Mouse (Mus musculus): Measurements from ENCODE around the gene Kif23. TPM values are rescaled to one million over a fixed set of nuclear protein-coding genes. Genes with fewer than 3 reads are reported as not detected.

Kif23 gene
- polyA plus RNA-seq, 1 experiment from 2014 or later, result 106 TPM

- WGBS, result 90% methylated on average over 13 of the region's 13 CpGs
- H3K4me3 ChIP-seq (ENCODE audit: low read depth, low read length), result no peak overlapping the region
- no peak for ATAC-seq (ENCODE audit: insufficient read depth, low FRiP score, low TSS enrichment)
Measured at GRCm38 (mm10) chr9:61977258-61977945, 30.8 kb upstream of the Kif23 start.

GRCm38 (mm10) chr9:61972031-61972430 lies 25.5 kb upstream of the Kif23 start:
- Histone ChIP-seq H3K4me3 (ENCODE audit: low read depth, low read length) (no peak overlapping the region), H3K4me2 (ENCODE audit: low read depth) (no peak overlapping the region), H3K4me1 (ENCODE audit: control insufficient read depth, insufficient read depth, low read length) (no peaks in the 10 kb centered on the region), H3K36me3 (ENCODE audit: control insufficient read depth, insufficient read depth, low read length) (no peaks in the 10 kb centered on the region), H3K9ac (ENCODE audit: low read length) (no peak overlapping the region), H3K9me3 (ENCODE audit: control insufficient read depth, low read length) (no peaks in the 10 kb centered on the region), H3K27me3 (ENCODE audit: control insufficient read depth, insufficient read depth, low read length) (no peaks in the 10 kb centered on the region), H3K27ac (ENCODE audit: low read depth, low read length) (no peak overlapping the region)
- ATAC-seq (ENCODE audit: insufficient read depth, low FRiP score, low TSS enrichment) (no peak), DNase-seq (ENCODE audit: low spot score) (no peak)
- 47% methylated on average over 9 of the region's 9 CpGs for WGBS

More at GRCm38 (mm10) chr9:61977258-61977945, 30.8 kb upstream of the Kif23 start:
- Histone ChIP-seq H3K27me3 (ENCODE audit: control insufficient read depth, insufficient read depth, low read length) (no peaks in the 10 kb centered on the region), H3K9ac (ENCODE audit: low read length) (no peak overlapping the region), H3K4me2 (ENCODE audit: low read depth) (no peak overlapping the region), H3K4me1 (ENCODE audit: control insufficient read depth, insufficient read depth, low read length) (no peaks in the 10 kb centered on the region), H3K27ac (ENCODE audit: low read depth, low read length) (no peak overlapping the region), H3K9me3 (ENCODE audit: control insufficient read depth, low read length) (no peaks in the 10 kb centered on the region), H3K36me3 (ENCODE audit: control insufficient read depth, insufficient read depth, low read length) (no peaks in the 10 kb centered on the region)
- DNase-seq (ENCODE audit: low spot score), result no peak

GRCm38 (mm10) chr9:61971045-61971444 lies 24.5 kb upstream of the Kif23 start:
- DNase-seq (ENCODE audit: low spot score), result no peak
- no peak for ATAC-seq (ENCODE audit: insufficient read depth, low FRiP score, low TSS enrichment)
- Histone ChIP-seq H3K4me2 (ENCODE audit: low read depth) (no peak overlapping the region), H3K9ac (ENCODE audit: low read length) (no peak overlapping the region), H3K4me1 (ENCODE audit: control insufficient read depth, insufficient read depth, low read length) (no peaks in the 10 kb centered on the region), H3K9me3 (ENCODE audit: control insufficient read depth, low read length) (no peaks in the 10 kb centered on the region), H3K27ac (ENCODE audit: low read depth, low read length) (no peak overlapping the region), H3K4me3 (ENCODE audit: low read depth, low read length) (no peak overlapping the region), H3K36me3 (ENCODE audit: control insufficient read depth, insufficient read depth, low read length) (no peaks in the 10 kb centered on the region), H3K27me3 (ENCODE audit: control insufficient read depth, insufficient read depth, low read length) (no peaks in the 10 kb centered on the region)
- 85% methylated on average over 3 of the region's 3 CpGs for WGBS

- DNase-seq (ENCODE audit: low spot score), result no peak
- Histone ChIP-seq H3K9me3 (ENCODE audit: control insufficient read depth, low read length) (no peaks in the 10 kb centered on the region), H3K4me1 (ENCODE audit: control insufficient read depth, insufficient read depth, low read length) (no peaks in the 10 kb centered on the region), H3K27me3 (ENCODE audit: control insufficient read depth, insufficient read depth, low read length) (no peaks in the 10 kb centered on the region), H3K36me3 (ENCODE audit: control insufficient read depth, insufficient read depth, low read length) (no peaks in the 10 kb centered on the region), H3K27ac (ENCODE audit: low read depth, low read length) (no peak overlapping the region), H3K4me2 (ENCODE audit: low read depth) (no peak overlapping the region), H3K9ac (ENCODE audit: low read length) (no peak overlapping the region), H3K4me3 (ENCODE audit: low read depth, low read length) (no peak overlapping the region)
- ATAC-seq (ENCODE audit: insufficient read depth, low FRiP score, low TSS enrichment), result no peak
- WGBS, result 87% methylated on average over 10 of the region's 10 CpGs
Measured at GRCm38 (mm10) chr9:61967357-61967756, 20.8 kb upstream of the Kif23 start.

GRCm38 (mm10) chr9:61965987-61966386 lies 19.4 kb upstream of the Kif23 start:
- no peaks in the 10 kb centered on the region for H3K36me3 ChIP-seq (ENCODE audit: control insufficient read depth, insufficient read depth, low read length)
- no peaks in the 10 kb centered on the region for H3K4me1 ChIP-seq (ENCODE audit: control insufficient read depth, insufficient read depth, low read length)
- DNase-seq (ENCODE audit: low spot score), result no peak
- ATAC-seq (ENCODE audit: insufficient read depth, low FRiP score, low TSS enrichment), result no peak
- no peak overlapping the region for H3K27ac ChIP-seq (ENCODE audit: low read depth, low read length)
- no peaks in the 10 kb centered on the region for H3K27me3 ChIP-seq (ENCODE audit: control insufficient read depth, insufficient read depth, low read length)
- 96% methylated on average over 7 of the region's 7 CpGs for WGBS
- no peak overlapping the region for H3K4me3 ChIP-seq (ENCODE audit: low read depth, low read length)
- H3K4me2 ChIP-seq (ENCODE audit: low read depth), result no peak overlapping the region
- H3K9ac ChIP-seq (ENCODE audit: low read length), result no peak overlapping the region
- H3K9me3 ChIP-seq (ENCODE audit: control insufficient read depth, low read length), result no peaks in the 10 kb centered on the region

GRCm38 (mm10) chr9:61965411-61965930 lies 18.9 kb upstream of the Kif23 start:
- Histone ChIP-seq H3K4me3 (ENCODE audit: low read depth, low read length) (no peak overlapping the region), H3K27me3 (ENCODE audit: control insufficient read depth, insufficient read depth, low read length) (no peaks in the 10 kb centered on the region), H3K4me1 (ENCODE audit: control insufficient read depth, insufficient read depth, low read length) (no peaks in the 10 kb centered on the region), H3K27ac (ENCODE audit: low read depth, low read length) (no peak overlapping the region), H3K4me2 (ENCODE audit: low read depth) (no peak overlapping the region), H3K9ac (ENCODE audit: low read length) (no peak overlapping the region), H3K36me3 (ENCODE audit: control insufficient read depth, insufficient read depth, low read length) (no peaks in the 10 kb centered on the region), H3K9me3 (ENCODE audit: control insufficient read depth, low read length) (no peaks in the 10 kb centered on the region)
- DNase-seq (ENCODE audit: low spot score) (peak; percentile 78), ATAC-seq (ENCODE audit: insufficient read depth, low FRiP score, low TSS enrichment) (no peak)
- WGBS, result 50% methylated on average over 4 of the region's 4 CpGs

- WGBS, result 82% methylated on average over 6 of the region's 6 CpGs
- no peak for ATAC-seq (ENCODE audit: insufficient read depth, low FRiP score, low TSS enrichment)
- H3K4me1 ChIP-seq (ENCODE audit: control insufficient read depth, insufficient read depth, low read length), result no peaks in the 10 kb centered on the region
- H3K9me3 ChIP-seq (ENCODE audit: control insufficient read depth, low read length), result no peaks in the 10 kb centered on the region
- no peak overlapping the region for H3K4me3 ChIP-seq (ENCODE audit: low read depth, low read length)
- H3K36me3 ChIP-seq (ENCODE audit: control insufficient read depth, insufficient read depth, low read length), result no peaks in the 10 kb centered on the region
- H3K9ac ChIP-seq (ENCODE audit: low read length), result no peak overlapping the region
- no peak overlapping the region for H3K27ac ChIP-seq (ENCODE audit: low read depth, low read length)
- no peak overlapping the region for H3K4me2 ChIP-seq (ENCODE audit: low read depth)
- H3K27me3 ChIP-seq (ENCODE audit: control insufficient read depth, insufficient read depth, low read length), result no peaks in the 10 kb centered on the region
- no peak for DNase-seq (ENCODE audit: low spot score)
Measured at GRCm38 (mm10) chr9:61963356-61963755, 16.8 kb upstream of the Kif23 start.

GRCm38 (mm10) chr9:61961181-61961580 lies 14.6 kb upstream of the Kif23 start:
- Histone ChIP-seq H3K4me2 (ENCODE audit: low read depth) (no peak overlapping the region), H3K27me3 (ENCODE audit: control insufficient read depth, insufficient read depth, low read length) (no peaks in the 10 kb centered on the region), H3K36me3 (ENCODE audit: control insufficient read depth, insufficient read depth, low read length) (no peaks in the 10 kb centered on the region), H3K4me1 (ENCODE audit: control insufficient read depth, insufficient read depth, low read length) (no peaks in the 10 kb centered on the region), H3K9ac (ENCODE audit: low read length) (no peak overlapping the region), H3K4me3 (ENCODE audit: low read depth, low read length) (no peak overlapping the region), H3K27ac (ENCODE audit: low read depth, low read length) (no peak overlapping the region), H3K9me3 (ENCODE audit: control insufficient read depth, low read length) (no peaks in the 10 kb centered on the region)
- DNase-seq (ENCODE audit: low spot score), result no peak
- ATAC-seq (ENCODE audit: insufficient read depth, low FRiP score, low TSS enrichment), result no peak
- WGBS, result 83% methylated on average over 4 of the region's 4 CpGs

- no peaks in the 10 kb centered on the region for H3K9me3 ChIP-seq (ENCODE audit: control insufficient read depth, low read length)
- DNase-seq (ENCODE audit: low spot score), result no peak
- H3K4me2 ChIP-seq (ENCODE audit: low read depth), result no peak overlapping the region
- H3K36me3 ChIP-seq (ENCODE audit: control insufficient read depth, insufficient read depth, low read length), result no peaks in the 10 kb centered on the region
- ATAC-seq (ENCODE audit: insufficient read depth, low FRiP score, low TSS enrichment), result no peak
- no peak overlapping the region for H3K27ac ChIP-seq (ENCODE audit: low read depth, low read length)
- no peak overlapping the region for H3K9ac ChIP-seq (ENCODE audit: low read length)
- 70% methylated on average over 5 of the region's 5 CpGs for WGBS
- H3K27me3 ChIP-seq (ENCODE audit: control insufficient read depth, insufficient read depth, low read length), result no peaks in the 10 kb centered on the region
- H3K4me3 ChIP-seq (ENCODE audit: low read depth, low read length), result no peak overlapping the region
- no peaks in the 10 kb centered on the region for H3K4me1 ChIP-seq (ENCODE audit: control insufficient read depth, insufficient read depth, low read length)
Measured at GRCm38 (mm10) chr9:61960753-61961152, 14.2 kb upstream of the Kif23 start.

All from neural tube, embryonic 11.5 days (tissue).